Mouse (Mus musculus) heart, embryonic 12.5 days (tissue): ENCODE results near the gene Dock8. TPM values are rescaled to one million over a fixed set of nuclear protein-coding genes. Genes with fewer than 3 reads are reported as not detected.
"Not testable (repeated sequence)": the region's sequence is repeated elsewhere in the genome, so short reads cannot be mapped to it uniquely, and the experiment has no call there.

Experiments used
- ATAC-seq: fragments of 200-750 bp; cut with Nextera tagmentation; 2 replicates; pipeline ENCODE4 v1.8.0; 2017; ENCODE audit warnings: moderate TSS enrichment, moderate library complexity; ENCODE audit not compliant: insufficient number of reproducible peaks, low FRiP score
- H3K27ac ChIP-seq: fragments of 300-500 bp; sonication (generic); 2 replicates; pipeline ENCODE4 v1.5.1; 2016; ENCODE audit warnings: mild to moderate bottlenecking, moderate library complexity; ENCODE audit not compliant: poor library complexity, severe bottlenecking
- H3K27me3 ChIP-seq: fragments of 300-500 bp; sonication (generic); replicated peaks from 2 replicates; pipeline ENCODE4 v1.6.1; 2016; ENCODE audit warnings: mild to moderate bottlenecking, moderate library complexity
- H3K36me3 ChIP-seq: fragments of 300-500 bp; sonication (generic); 2 replicates; pipeline ENCODE4 v1.6.1; 2016; ENCODE audit warnings: mild to moderate bottlenecking, moderate library complexity
- H3K4me1 ChIP-seq: fragments of 300-500 bp; sonication (generic); replicated peaks from 2 replicates; pipeline ENCODE4 v1.6.1; 2016; ENCODE audit warnings: mild to moderate bottlenecking
- H3K4me2 ChIP-seq: fragments of 300-500 bp; sonication (generic); 2 replicates; pipeline ENCODE4 v1.6.1; 2016; ENCODE audit warnings: mild to moderate bottlenecking, moderate library complexity
- H3K4me3 ChIP-seq: fragments of 300-500 bp; sonication (generic); 2 replicates; pipeline ENCODE4 v1.5.1; 2016; ENCODE audit warnings: mild to moderate bottlenecking
- H3K9ac ChIP-seq: fragments of 300-500 bp; sonication (generic); 2 replicates; pipeline ENCODE4 v1.6.1; 2016; ENCODE audit warnings: mild to moderate bottlenecking, moderate library complexity
- H3K9me3 ChIP-seq: fragments of 300-500 bp; sonication (generic); replicated peaks from 2 replicates; pipeline ENCODE4 v1.6.1; 2016; ENCODE audit warnings: mild to moderate bottlenecking, moderate library complexity
- WGBS: fragments of 180-500 bp; shearing (Covaris S2); methylation state at CpG from one replicate; pipeline ENCODE4 v1.1.7; 2016; 5-methylcytosine and 5-hydroxymethylcytosine counted together
- polyA plus RNA-seq: library from polyadenylated mRNA; unstranded; fragments of >200 nt; fragmentation: Nextera tagmentation; extraction: Ambion mirVana; gene quantifications from 2 replicates; pipeline ENCODE4 v1.2.1, GENCODE M21; 2016

The Dock8 gene
- polyA plus RNA-seq, 1 experiment from 2014 or later: 3.2 TPM

DNA sequence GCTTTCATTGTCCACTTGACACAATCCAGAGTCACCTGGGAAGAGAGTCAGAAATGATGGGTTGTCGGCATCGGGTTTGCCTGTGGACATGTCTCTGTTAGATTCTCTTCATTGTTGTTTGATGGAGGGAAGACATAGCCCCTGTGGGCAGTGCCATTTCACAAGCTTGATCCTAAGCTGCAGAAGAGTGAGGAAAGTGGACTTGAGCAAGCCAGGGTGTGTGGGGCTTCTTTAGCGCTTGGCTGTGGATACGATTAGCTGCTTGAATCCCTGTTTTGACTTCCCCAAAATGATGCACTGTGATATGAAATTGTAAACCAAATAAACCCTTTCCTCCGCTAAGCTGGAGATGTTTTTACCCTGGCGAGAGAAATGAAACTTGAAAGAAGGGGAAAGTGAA, 2.7 kb downstream of the Dock8 start:
- 83% methylated on average over 6 of the region's 6 CpGs for WGBS
- H3K27ac ChIP-seq: no peak overlapping the region
- H3K36me3 ChIP-seq: no peaks in the 10 kb centered on the region
- H3K9ac ChIP-seq: no peak overlapping the region
- no peaks in the 10 kb centered on the region for H3K9me3 ChIP-seq
- H3K4me2 ChIP-seq: no peak overlapping the region
- H3K4me1 ChIP-seq: peaks cover 13% of the 10 kb centered on the region
- no peak for ATAC-seq
- peaks cover 14% of the 10 kb centered on the region for H3K27me3 ChIP-seq
- no peak overlapping the region for H3K4me3 ChIP-seq

DNA sequence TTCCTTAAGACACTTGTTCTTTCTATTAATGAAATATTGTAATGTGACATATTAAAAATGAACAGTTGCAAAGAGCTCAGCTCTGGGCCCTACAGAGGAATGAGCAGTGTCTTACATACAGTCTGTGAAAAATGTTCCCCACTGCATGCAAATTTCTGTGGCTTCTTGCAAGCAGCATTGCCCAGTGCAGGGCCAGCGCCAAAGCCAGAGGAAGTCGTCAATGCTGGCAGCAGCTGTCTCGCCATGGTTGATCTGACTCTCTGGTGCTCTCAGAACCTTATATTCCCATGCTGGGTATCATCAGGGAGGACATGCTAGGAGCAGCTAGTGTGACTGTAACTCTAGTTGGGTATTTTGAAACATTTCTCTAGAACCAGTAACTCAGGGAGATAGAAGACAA, 3.5 kb downstream of the Dock8 start:
- peaks cover 14% of the 10 kb centered on the region for H3K27me3 ChIP-seq
- no peak for ATAC-seq

DNA sequence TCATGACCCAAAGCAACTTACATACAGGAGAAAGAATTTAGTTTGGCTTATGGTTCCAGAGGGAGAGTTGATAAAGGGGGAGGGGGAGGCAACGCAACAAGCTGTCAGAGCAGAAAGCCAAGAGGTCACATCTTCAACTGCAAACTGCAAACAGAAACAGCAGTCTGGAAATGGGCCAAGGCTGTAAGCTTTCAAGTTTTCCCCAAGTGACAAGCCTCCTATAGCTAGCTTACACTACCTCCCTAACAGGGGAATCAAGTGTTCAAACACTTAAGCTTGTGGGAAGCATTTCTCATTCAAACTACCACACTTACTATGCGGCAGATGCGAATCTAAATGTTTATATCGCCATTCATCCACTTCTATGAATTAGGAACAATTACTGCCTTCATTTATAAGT, 4.5 kb downstream of the Dock8 start:
- Histone ChIP-seq H3K27me3 (peaks cover 14% of the 10 kb centered on the region), H3K4me1 (peaks cover 13% of the 10 kb centered on the region), H3K36me3 (no peaks in the 10 kb centered on the region), H3K9ac (no peak overlapping the region), H3K27ac (no peak overlapping the region), H3K4me3 (no peak overlapping the region), H3K9me3 (no peaks in the 10 kb centered on the region), H3K4me2 (no peak overlapping the region)
- no peak for ATAC-seq
- WGBS: 55% methylated on average over 4 of the region's 4 CpGs

More for the DNA sequence above, 3.5 kb downstream of the Dock8 start:
- H3K4me1 ChIP-seq: peaks cover 13% of the 10 kb centered on the region
- H3K4me3 ChIP-seq: no peak overlapping the region
- H3K27ac ChIP-seq: no peak overlapping the region
- H3K9ac ChIP-seq: no peak overlapping the region
- no peak overlapping the region for H3K4me2 ChIP-seq
- H3K9me3 ChIP-seq: no peaks in the 10 kb centered on the region
- WGBS: 78% methylated on average over 3 of the region's 3 CpGs
- no peaks in the 10 kb centered on the region for H3K36me3 ChIP-seq

DNA sequence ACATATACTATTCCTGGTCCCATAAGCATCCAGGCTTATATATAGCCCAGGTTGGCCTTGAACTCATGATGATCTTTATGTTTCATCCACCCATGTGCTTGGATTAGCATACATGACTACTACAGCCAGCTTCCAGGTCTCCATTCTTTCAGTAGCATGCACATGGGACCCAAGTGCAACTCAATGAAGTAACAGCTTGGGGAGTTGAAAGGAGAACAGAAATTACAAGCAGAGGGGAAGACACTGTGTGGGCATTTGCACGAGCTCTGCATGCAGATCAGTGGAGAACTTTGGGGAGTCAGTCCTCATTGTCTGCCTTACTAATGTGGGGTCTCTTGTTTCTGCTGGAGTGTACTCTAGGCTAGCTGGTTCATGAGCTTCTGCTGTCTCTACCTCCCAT, 7.4 kb downstream of the Dock8 start:
- Histone ChIP-seq H3K27ac (no peak overlapping the region), H3K9me3 (no peaks in the 10 kb centered on the region), H3K27me3 (no peaks in the 10 kb centered on the region; the same call in 1 of the 2 replicates), H3K9ac (no peak overlapping the region), H3K4me3 (no peak overlapping the region), H3K36me3 (no peaks in the 10 kb centered on the region), H3K4me1 (peaks cover 8% of the 10 kb centered on the region), H3K4me2 (no peak overlapping the region)
- ATAC-seq: no peak
- WGBS: 71% methylated on average over 1 of the region's 1 CpGs

DNA sequence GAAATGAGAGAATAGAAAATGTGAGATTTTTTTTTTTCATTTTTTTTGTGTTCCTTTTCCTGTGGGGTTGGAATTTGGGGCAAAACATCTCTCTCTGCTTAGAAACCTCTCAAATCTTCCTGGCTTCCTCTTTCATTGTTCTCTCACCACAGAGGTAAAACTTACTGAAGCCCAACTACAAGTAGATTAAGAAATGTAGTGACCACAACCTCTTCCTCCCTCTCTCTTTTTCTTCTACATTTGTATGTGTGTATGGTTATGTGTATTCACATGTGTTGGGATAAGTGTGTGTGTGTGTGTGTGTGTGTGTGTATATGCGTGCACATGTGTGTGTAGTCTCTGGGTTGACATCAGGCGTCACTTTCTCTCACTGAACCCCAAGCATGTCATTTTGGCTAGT, 9.2 kb downstream of the Dock8 start:
- Histone ChIP-seq H3K4me2 (no peak overlapping the region), H3K27ac (no peak overlapping the region), H3K9me3 (no peaks in the 10 kb centered on the region), H3K4me1 (peaks cover 8% of the 10 kb centered on the region), H3K36me3 (no peaks in the 10 kb centered on the region), H3K27me3 (no peaks in the 10 kb centered on the region), H3K9ac (no peak overlapping the region), H3K4me3 (no peak overlapping the region)
- 91% methylated on average over 2 of the region's 2 CpGs for WGBS
- ATAC-seq: no peak

DNA sequence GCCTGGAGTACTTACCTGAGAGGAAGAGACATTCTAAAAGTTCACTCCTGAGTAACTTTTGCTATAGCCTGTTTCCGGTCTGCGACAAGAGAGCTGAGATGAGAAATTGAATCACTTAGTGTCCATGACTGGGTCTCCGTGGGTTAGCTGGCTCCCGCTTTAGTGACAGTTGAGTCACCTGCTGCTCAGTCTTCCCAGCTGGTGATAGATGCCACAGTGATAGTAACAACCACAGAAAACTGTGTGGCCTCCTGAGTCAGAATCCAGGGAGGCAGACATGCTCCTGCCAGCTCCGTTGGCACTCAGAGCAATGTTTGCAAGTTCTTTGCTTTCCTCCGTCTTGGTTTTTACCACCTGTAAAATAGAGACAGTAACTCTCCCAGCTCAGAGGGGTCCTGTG, 23.4 kb downstream of the Dock8 start:
- Histone ChIP-seq H3K4me3 (no peak overlapping the region), H3K27ac (no peak overlapping the region), H3K4me2 (no peak overlapping the region), H3K9me3 (no peaks in the 10 kb centered on the region), H3K4me1 (no peaks in the 10 kb centered on the region), H3K36me3 (no peaks in the 10 kb centered on the region), H3K27me3 (no peaks in the 10 kb centered on the region), H3K9ac (no peak overlapping the region)
- ATAC-seq: no peak
- WGBS: 80% methylated on average over 6 of the region's 6 CpGs

DNA sequence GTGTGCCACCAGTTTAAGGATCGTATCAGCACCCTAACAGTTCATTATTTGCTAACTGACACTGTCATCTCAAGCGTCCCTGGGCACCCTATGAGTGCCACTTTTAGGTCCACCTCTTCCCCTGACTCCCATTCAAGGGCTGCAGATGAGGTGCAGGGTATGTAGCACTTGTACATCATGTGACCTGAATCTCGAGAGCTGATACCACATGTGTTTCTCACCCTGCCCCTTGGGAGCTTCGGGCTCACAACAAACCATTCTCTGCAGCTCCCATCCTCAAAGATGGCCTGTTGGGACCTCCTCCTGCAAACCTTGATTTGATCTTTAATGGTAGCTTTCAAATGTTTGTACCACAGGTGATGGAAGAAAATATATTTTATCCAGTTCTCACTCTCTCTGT, 32.4 kb downstream of the Dock8 start:
- H3K4me3 ChIP-seq: no peak overlapping the region
- 69% methylated on average over 4 of the region's 4 CpGs for WGBS
- no peaks in the 10 kb centered on the region for H3K9me3 ChIP-seq

DNA sequence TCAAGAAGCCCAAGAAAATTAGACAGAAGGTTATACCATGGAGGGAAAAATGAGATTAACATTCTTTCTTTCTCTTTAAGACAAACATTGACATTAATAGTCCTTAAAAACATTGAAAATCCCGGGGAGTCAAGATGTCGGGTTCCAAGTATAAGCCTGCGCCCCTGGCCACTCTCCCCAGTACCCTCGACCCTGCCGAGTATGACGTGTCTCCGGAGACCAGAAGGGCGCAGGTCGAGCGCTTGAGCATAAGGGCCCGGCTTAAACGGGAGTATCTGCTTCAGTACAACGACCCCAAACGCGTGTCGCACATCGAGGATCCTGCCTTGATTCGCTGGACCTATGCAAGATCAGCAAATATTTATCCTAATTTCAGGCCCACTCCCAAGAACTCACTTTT, 33.7 kb downstream of the Dock8 start:
- H3K4me2 ChIP-seq, H3K9me3 ChIP-seq, H3K27me3 ChIP-seq, H3K27ac ChIP-seq, ATAC-seq, H3K36me3 ChIP-seq, H3K9ac ChIP-seq, H3K4me3 ChIP-seq: not testable (repeated sequence)
- WGBS: 88% methylated on average over 9 of the region's 18 CpGs
- peaks cover 12% of the 10 kb centered on the region for H3K4me1 ChIP-seq

More for the DNA sequence above, 32.4 kb downstream of the Dock8 start:
- ATAC-seq: no peak
- peaks cover 6% of the 10 kb centered on the region for H3K4me1 ChIP-seq
- no peak overlapping the region for H3K9ac ChIP-seq
- H3K27ac ChIP-seq: no peak overlapping the region
- H3K4me2 ChIP-seq: no peak overlapping the region
- no peaks in the 10 kb centered on the region for H3K27me3 ChIP-seq
- no peaks in the 10 kb centered on the region for H3K36me3 ChIP-seq

DNA sequence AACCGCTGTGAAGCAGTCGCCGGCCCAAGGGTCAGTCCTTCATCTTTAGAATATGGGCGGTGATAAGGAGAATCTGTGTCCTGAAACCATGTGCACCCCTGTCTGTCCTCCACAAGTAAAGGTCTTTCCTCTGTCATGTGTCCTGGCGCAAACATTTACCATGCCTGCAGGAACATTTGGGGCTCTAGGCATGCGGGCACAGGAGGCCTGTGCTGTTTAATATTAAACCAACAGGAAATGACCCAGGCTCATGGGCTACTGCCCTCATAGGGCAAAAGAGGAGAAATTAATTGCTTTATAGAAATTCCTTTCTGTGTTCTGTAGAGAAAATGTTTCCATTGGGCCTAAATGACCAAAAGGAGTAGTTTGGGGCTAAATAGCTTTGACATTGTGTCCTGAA, 36.5 kb downstream of the Dock8 start:
- Histone ChIP-seq H3K36me3 (no peaks in the 10 kb centered on the region), H3K27ac (no peak overlapping the region), H3K4me3 (no peak overlapping the region), H3K27me3 (no peaks in the 10 kb centered on the region), H3K9me3 (no peaks in the 10 kb centered on the region), H3K4me1 (peaks cover 12% of the 10 kb centered on the region), H3K4me2 (no peak overlapping the region), H3K9ac (no peak overlapping the region)
- ATAC-seq: no peak
- WGBS: 81% methylated on average over 6 of the region's 6 CpGs

DNA sequence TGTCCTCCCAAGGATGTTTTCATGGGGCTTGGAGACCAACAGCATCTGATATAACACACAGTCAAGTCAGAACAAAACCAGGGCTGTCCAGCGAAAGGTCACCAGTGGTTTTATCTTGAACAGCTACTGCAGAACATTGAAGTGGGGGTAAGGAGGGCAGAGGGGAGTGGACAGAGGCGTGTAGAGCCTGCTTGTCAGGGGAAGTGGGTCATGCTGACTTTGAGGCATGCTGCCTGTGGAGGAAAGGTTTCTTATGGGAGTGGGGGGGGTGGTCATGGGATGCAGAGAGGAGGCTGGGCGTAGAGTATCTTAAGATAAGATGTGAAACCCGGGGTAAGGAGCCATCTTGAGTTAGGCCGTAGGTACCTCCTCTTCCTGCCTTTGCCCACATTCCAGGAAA, 37.5 kb downstream of the Dock8 start:
- no peak for ATAC-seq
- no peaks in the 10 kb centered on the region for H3K27me3 ChIP-seq
- no peak overlapping the region for H3K9ac ChIP-seq
- H3K36me3 ChIP-seq: no peaks in the 10 kb centered on the region
- H3K4me3 ChIP-seq: no peak overlapping the region
- WGBS: 37% methylated on average over 5 of the region's 5 CpGs
- no peaks in the 10 kb centered on the region for H3K9me3 ChIP-seq
- no peak overlapping the region for H3K27ac ChIP-seq
- H3K4me2 ChIP-seq: no peak overlapping the region
- peaks cover 12% of the 10 kb centered on the region for H3K4me1 ChIP-seq

DNA sequence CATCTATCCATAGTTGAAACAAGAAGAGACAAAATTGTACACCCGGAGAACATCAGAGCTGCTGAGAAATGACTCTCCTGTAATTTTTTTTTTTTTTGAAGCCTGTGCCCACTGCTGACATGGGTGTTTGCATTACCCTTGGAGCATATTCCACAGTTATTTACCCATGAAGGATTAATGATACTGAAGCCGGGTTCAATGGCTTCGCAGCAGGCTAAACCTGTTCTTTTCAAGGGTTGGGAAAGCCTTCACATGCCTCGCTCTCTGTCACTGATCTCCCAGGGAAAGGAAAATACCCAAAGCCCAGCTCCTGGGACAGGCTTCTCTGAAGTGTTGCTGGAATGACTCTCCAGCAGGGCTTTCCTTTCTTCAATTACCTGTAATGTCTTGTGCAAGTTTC, 37.9 kb downstream of the Dock8 start:
- no peak for ATAC-seq
- Histone ChIP-seq H3K27me3 (no peaks in the 10 kb centered on the region), H3K9ac (no peak overlapping the region), H3K27ac (no peak overlapping the region), H3K36me3 (no peaks in the 10 kb centered on the region), H3K4me1 (peaks cover 12% of the 10 kb centered on the region), H3K4me3 (no peak overlapping the region), H3K9me3 (no peaks in the 10 kb centered on the region), H3K4me2 (no peak overlapping the region)
- WGBS: 80% methylated on average over 4 of the region's 4 CpGs

DNA sequence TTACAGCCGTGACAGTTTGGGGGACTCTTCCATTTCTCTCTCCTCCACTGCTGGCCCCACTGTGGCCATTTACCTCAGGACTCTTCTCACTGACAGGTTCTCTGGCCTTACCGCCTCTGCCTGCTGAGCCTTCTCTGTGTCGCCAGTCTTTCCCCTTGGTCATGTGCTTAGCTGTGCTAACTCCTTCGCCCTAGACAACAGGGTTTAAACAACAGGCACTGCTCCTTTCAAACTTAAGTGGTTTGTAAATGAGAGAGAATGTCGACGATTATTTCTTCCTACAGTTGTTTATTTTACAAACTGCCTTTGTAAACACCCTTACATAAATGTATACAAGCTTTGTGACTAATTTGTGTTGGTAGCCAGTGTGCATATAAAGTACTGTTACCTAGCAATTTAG, 39.0 kb downstream of the Dock8 start:
- Histone ChIP-seq H3K36me3 (no peaks in the 10 kb centered on the region), H3K9ac (no peak overlapping the region), H3K4me1 (peaks cover 17% of the 10 kb centered on the region), H3K27me3 (no peaks in the 10 kb centered on the region), H3K4me3 (no peak overlapping the region), H3K27ac (no peak overlapping the region), H3K9me3 (no peaks in the 10 kb centered on the region), H3K4me2 (no peak overlapping the region)
- ATAC-seq: no peak
- WGBS: 56% methylated on average over 6 of the region's 6 CpGs
